Mouse (Mus musculus): ENCODE results near the gene Rbm8a. TPM values are rescaled to one million over a fixed set of nuclear protein-coding genes. Genes with fewer than 3 reads are reported as not detected.
A peak's percentile ranks its signal among the peaks of the same experiment; 100 is the strongest.

Rbm8a gene
- total and polyA plus RNA-seq, 3 experiments, result 231 to 363 TPM; not detected in 1

- H3K9me3 ChIP-seq (replicated peaks; ENCODE audit: insufficient read depth, low read length), result no peaks in the 10 kb centered on the region
- H3K27me3 ChIP-seq (ENCODE audit: control insufficient read depth in 1 of 2, insufficient read depth in 2 of 2, low read length in 2 of 2), result no peaks in the 10 kb centered on the region
- peak overlapping the region; percentile 37 for H3K9ac ChIP-seq (ENCODE audit: control insufficient read depth, low read depth, low read length, poor library complexity, severe bottlenecking)
Observed at GRCm38 (mm10) chr3:96597435-96597891, 32.3 kb upstream of the Rbm8a start.

DNA sequence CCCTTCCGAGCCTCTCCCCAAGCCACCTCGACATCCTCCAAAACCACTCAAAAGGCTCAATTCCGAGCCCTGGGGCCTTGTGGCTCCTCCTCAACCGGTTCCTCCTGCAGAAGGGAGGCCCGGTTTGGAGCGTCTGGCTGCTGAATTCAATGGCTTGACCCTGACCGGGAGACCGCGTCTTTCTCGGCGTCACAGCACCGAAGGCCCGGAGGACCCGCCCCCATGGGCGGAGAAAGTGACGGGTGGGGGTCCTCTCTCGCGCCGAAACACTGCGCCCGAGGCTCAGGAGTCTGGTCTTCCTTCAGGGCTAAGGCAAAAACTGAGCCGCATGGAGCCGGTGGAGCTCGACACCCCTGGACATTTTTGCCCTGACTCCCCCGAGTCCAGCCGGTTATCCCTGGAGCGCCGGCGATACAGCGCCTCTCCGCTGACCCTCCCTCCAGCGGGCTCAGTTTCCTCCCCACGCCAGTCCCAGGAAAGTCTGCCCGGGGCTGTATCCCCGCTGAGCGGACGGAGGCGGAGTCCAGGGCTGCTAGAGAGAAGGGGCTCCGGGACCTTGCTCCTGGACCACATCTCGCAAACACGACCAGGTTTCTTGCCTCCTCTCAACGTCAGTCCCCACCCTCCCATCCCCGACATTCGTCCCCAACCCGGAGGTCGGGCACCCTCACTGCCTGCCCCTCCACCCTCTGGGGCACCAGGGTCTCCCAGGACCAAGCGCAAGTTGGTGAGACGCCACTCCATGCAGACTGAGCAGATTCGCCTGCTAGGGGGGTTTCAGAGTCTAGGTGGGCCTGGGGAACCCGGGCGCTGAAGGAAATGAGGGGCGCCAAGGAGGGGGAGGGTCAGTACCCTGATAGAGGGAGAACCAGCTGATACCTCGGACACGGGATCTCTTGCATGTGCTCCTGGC, 31.3 kb upstream of the Rbm8a start:
- peak overlapping the region; percentile 37 for H3K9ac ChIP-seq (ENCODE audit: control insufficient read depth, low read depth, low read length, poor library complexity, severe bottlenecking)
- H3K36me3 ChIP-seq (ENCODE audit: control insufficient read depth in 1 of 2, insufficient read depth in 2 of 2, low read length in 2 of 2), result peaks cover 0 to 7% of the 10 kb centered on the region in 2 experiments; a peak in 2 of 4 replicates
- no peak overlapping the region for H3K27ac ChIP-seq (ENCODE audit: control insufficient read depth, low read depth, low read length)
- TF ChIP-seq BHLHE40 (IDR thresholded peaks at IDR 0.05; ENCODE audit: borderline replicate concordance, low read depth, low read length), result no peak
- peaks cover 3% of the 10 kb centered on the region; the same call in 1 of the 2 replicates for H3K79me2 ChIP-seq (ENCODE audit: control insufficient read depth, insufficient read depth, low read length, poor library complexity)
- peak overlapping the region; percentile 38 to 45; a peak in 3 of 4 replicates for H3K4me3 ChIP-seq (ENCODE audit: control insufficient read depth in 1 of 2, insufficient read depth in 1 of 2, low read depth in 2 of 2, low read length in 2 of 2)
- H3K4me1 ChIP-seq (ENCODE audit: control insufficient read depth in 1 of 2, insufficient read depth in 2 of 2, low read length in 2 of 2), result peaks cover 8 to 12% of the 10 kb centered on the region in 2 experiments
- H3K9me3 ChIP-seq (replicated peaks; ENCODE audit: insufficient read depth, low read length), result no peaks in the 10 kb centered on the region
- H3K27me3 ChIP-seq (ENCODE audit: control insufficient read depth in 1 of 2, insufficient read depth in 2 of 2, low read length in 2 of 2), result no peaks in the 10 kb centered on the region
- peak; percentile 28 for DNase-seq (ENCODE audit: low read depth, low spot score)

More at GRCm38 (mm10) chr3:96597435-96597891, 32.3 kb upstream of the Rbm8a start:
- peaks cover 3% of the 10 kb centered on the region; the same call in 1 of the 2 replicates for H3K79me2 ChIP-seq (ENCODE audit: control insufficient read depth, insufficient read depth, low read length, poor library complexity)
- peaks cover 13 to 16% of the 10 kb centered on the region in 2 experiments for H3K4me1 ChIP-seq (ENCODE audit: control insufficient read depth in 1 of 2, insufficient read depth in 2 of 2, low read length in 2 of 2)
- peaks cover 0 to 12% of the 10 kb centered on the region in 2 experiments; a peak in 2 of 4 replicates for H3K36me3 ChIP-seq (ENCODE audit: control insufficient read depth in 1 of 2, insufficient read depth in 2 of 2, low read length in 2 of 2)
- TF ChIP-seq RCOR1 (IDR thresholded peaks at IDR 0.05; ENCODE audit: low read depth, low read length) (no peak), HCFC1 (IDR thresholded peaks at IDR 0.05; ENCODE audit: low read depth, low read length) (no peak), POLR2A (IDR thresholded peaks at IDR 0.05; ENCODE audit: control insufficient read depth in 1 of 2, insufficient read depth in 1 of 2, low read depth in 1 of 2, low read length in 2 of 2, poor library complexity in 1 of 2) (peak in 1 of 2 experiments; percentile 34; a peak in 1 of 4 replicates)
- peak; percentile 58 for DNase-seq (ENCODE audit: low read depth, low spot score)
- no peak overlapping the region for H3K27ac ChIP-seq (ENCODE audit: control insufficient read depth, low read depth, low read length)
- peak overlapping the region; percentile 38 to 45 for H3K4me3 ChIP-seq (ENCODE audit: control insufficient read depth in 1 of 2, insufficient read depth in 1 of 2, low read depth in 2 of 2, low read length in 2 of 2)

DNA sequence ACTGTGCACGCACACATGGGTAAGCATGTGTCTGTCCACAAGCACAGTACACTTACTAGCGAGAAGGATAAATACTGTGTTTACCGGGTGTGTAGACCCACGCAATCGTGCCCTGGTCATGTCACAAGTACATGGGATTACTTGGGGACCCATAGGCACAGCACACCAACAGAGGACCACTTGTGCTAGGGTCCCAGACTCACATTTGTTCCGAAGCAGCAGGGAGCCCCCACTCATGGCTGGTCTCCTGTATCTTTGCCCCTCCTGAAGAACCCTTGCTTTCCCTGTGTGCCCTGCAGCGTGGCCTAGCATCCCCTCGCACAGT, 30.7 kb upstream of the Rbm8a start:
- peaks cover 8 to 12% of the 10 kb centered on the region in 2 experiments for H3K4me1 ChIP-seq (ENCODE audit: control insufficient read depth in 1 of 2, insufficient read depth in 2 of 2, low read length in 2 of 2)
- no peaks in the 10 kb centered on the region for H3K9me3 ChIP-seq (replicated peaks; ENCODE audit: insufficient read depth, low read length)
- H3K27me3 ChIP-seq (ENCODE audit: control insufficient read depth in 1 of 2, insufficient read depth in 2 of 2, low read length in 2 of 2), result no peaks in the 10 kb centered on the region
- no peak overlapping the region for H3K9ac ChIP-seq (ENCODE audit: control insufficient read depth, low read depth, low read length, poor library complexity, severe bottlenecking)
- H3K27ac ChIP-seq (ENCODE audit: control insufficient read depth, low read depth, low read length), result no peak overlapping the region
- H3K79me2 ChIP-seq (ENCODE audit: control insufficient read depth, insufficient read depth, low read length, poor library complexity), result peaks cover 1% of the 10 kb centered on the region; the same call in 1 of the 2 replicates
- H3K4me3 ChIP-seq (ENCODE audit: control insufficient read depth in 1 of 2, insufficient read depth in 1 of 2, low read depth in 2 of 2, low read length in 2 of 2), result no peak overlapping the region
- DNase-seq (ENCODE audit: low read depth, low spot score), result no peak
- no peak for TF ChIP-seq ZKSCAN1 (IDR thresholded peaks at IDR 0.05; ENCODE audit: low read depth, low read length)
- no peak for TF ChIP-seq KAT2A (conservative IDR thresholded peaks at IDR 0.05; ENCODE audit: low read depth, low read length)
- no peak for TF ChIP-seq RAD21 (IDR thresholded peaks at IDR 0.05; ENCODE audit: low read depth, low read length)
- TF ChIP-seq MYC (IDR thresholded peaks at IDR 0.05; ENCODE audit: low read depth, low read length), result no peak
- TF ChIP-seq EP300 (IDR thresholded peaks at IDR 0.05; ENCODE audit: low read depth in 1 of 2, low read length in 2 of 2), result no peak
- no peak for TF ChIP-seq TAL1 (IDR thresholded peaks at IDR 0.05; ENCODE audit: low read length)
- no peak for TF ChIP-seq SIN3A (IDR thresholded peaks at IDR 0.05; ENCODE audit: low read length)
- no peak for TF ChIP-seq HCFC1 (IDR thresholded peaks at IDR 0.05; ENCODE audit: low read depth, low read length)
- TF ChIP-seq ELF1 (IDR thresholded peaks at IDR 0.05; ENCODE audit: low read depth, low read length), result no peak
- TF ChIP-seq SMC3 (IDR thresholded peaks at IDR 0.05; ENCODE audit: low read depth, low read length), result no peak
- TF ChIP-seq CHD1 (IDR thresholded peaks at IDR 0.05; ENCODE audit: low read depth, low read length), result no peak
- TF ChIP-seq POLR2AphosphoS2 (IDR thresholded peaks at IDR 0.05; ENCODE audit: low read length), result no peak
- peaks cover 0 to 7% of the 10 kb centered on the region in 2 experiments; a peak in 2 of 4 replicates for H3K36me3 ChIP-seq (ENCODE audit: control insufficient read depth in 1 of 2, insufficient read depth in 2 of 2, low read length in 2 of 2)

Data from MEL (cell line).